Mouse (Mus musculus) limb, embryonic 14.5 days (tissue): ENCODE data around the gene Mgat2. TPM values are rescaled to one million over a fixed set of nuclear protein-coding genes. Genes with fewer than 3 reads are reported as not detected.

ENCODE experiments used
- ATAC-seq: fragments of 200-750 bp; cut with Nextera tagmentation; 2 replicates; pipeline ENCODE4 v1.8.0; 2017; ENCODE audit warnings: low read depth, moderate number of reproducible peaks, moderate TSS enrichment; ENCODE audit not compliant: low FRiP score
- DNase-seq: peaks from one replicate; pipeline ENCODE4 v3.0.0-alpha.2; 2015; ENCODE audit warnings: low spot score
- H3K27ac ChIP-seq: fragments of 300-500 bp; sonication (generic); replicated peaks from 2 replicates; pipeline ENCODE4 v1.5.1; 2014; ENCODE audit warnings: low read depth, mild to moderate bottlenecking, low read length, moderate library complexity, mixed read lengths
- H3K27me3 ChIP-seq: fragments of 300-500 bp; sonication (generic); 2 replicates; pipeline ENCODE4 v1.6.1; 2014; ENCODE audit warnings: low read length, mixed read lengths; ENCODE audit not compliant: control insufficient read depth, insufficient read depth
- H3K36me3 ChIP-seq: fragments of 300-500 bp; sonication (generic); 2 replicates; pipeline ENCODE4 v1.6.1; 2014; ENCODE audit warnings: mild to moderate bottlenecking, low read length, moderate library complexity, mixed read lengths; ENCODE audit not compliant: control insufficient read depth, insufficient read depth
- H3K4me1 ChIP-seq: fragments of 300-500 bp; sonication (generic); 2 replicates; pipeline ENCODE4 v1.6.1; 2014; ENCODE audit warnings: antibody characterized with exemption, low read length, mixed read lengths; ENCODE audit not compliant: control insufficient read depth, insufficient read depth
- H3K4me2 ChIP-seq: fragments of 300-500 bp; sonication (generic); replicated peaks from 2 replicates; pipeline ENCODE4 v1.6.1; 2014; ENCODE audit warnings: low read depth, mild to moderate bottlenecking, low read length, moderate library complexity; ENCODE audit not compliant: severe bottlenecking
- H3K4me3 ChIP-seq: fragments of 300-500 bp; sonication (generic); replicated peaks from 2 replicates; pipeline ENCODE4 v1.5.1; 2014; ENCODE audit warnings: low read length
- H3K9ac ChIP-seq: fragments of 300-500 bp; sonication (generic); 2 replicates; pipeline ENCODE4 v1.6.1; 2014; ENCODE audit warnings: mild to moderate bottlenecking, low read depth, low read length, moderate library complexity; ENCODE audit not compliant: severe bottlenecking
- H3K9me3 ChIP-seq: fragments of 300-500 bp; sonication (generic); 2 replicates; pipeline ENCODE4 v1.6.1; 2016; ENCODE audit warnings: low read length; ENCODE audit not compliant: control insufficient read depth
- POLR2A ChIP-seq: fragments of 200-500 bp; IDR thresholded peaks from 2 replicates; pipeline ENCODE4 v1.8.0; 2012; ENCODE audit warnings: inconsistent platforms, mild to moderate bottlenecking, moderate library complexity, borderline replicate concordance; ENCODE audit not compliant: insufficient read depth, insufficient read length; ENCODE audit errors: extremely low read depth
- WGBS: fragments of 180-500 bp; shearing (Covaris S2); extraction: QIAGEN DNeasy Blood & Tissue Kit; methylation state at CpG from one replicate; pipeline ENCODE4 v1.1.7; 2014; 5-methylcytosine and 5-hydroxymethylcytosine counted together
- microRNA-seq: library from miRNA; unstranded; fragments of <30 nt; microRNA quantifications from one replicate; pipeline ENCODE4, GENCODE M21; 2016
- polyA plus RNA-seq, 2 experiments: library from polyadenylated mRNA; depleted of rRNA in 1 of 2; stranded (reverse) in 1 of 2; unstranded in 1 of 2; fragments of >200 nt; fragmentation: Nextera tagmentation in 1 of 2; extraction: Ambion mirVana in 1 of 2; gene quantifications; 2 replicates each; pipeline versions ENCODE4 v1.2.1 to v1.2.3; 2012 to 2014

Mgat2 gene
- polyA plus RNA-seq, 2 experiments = 31.0 to 59.1 TPM

DNA sequence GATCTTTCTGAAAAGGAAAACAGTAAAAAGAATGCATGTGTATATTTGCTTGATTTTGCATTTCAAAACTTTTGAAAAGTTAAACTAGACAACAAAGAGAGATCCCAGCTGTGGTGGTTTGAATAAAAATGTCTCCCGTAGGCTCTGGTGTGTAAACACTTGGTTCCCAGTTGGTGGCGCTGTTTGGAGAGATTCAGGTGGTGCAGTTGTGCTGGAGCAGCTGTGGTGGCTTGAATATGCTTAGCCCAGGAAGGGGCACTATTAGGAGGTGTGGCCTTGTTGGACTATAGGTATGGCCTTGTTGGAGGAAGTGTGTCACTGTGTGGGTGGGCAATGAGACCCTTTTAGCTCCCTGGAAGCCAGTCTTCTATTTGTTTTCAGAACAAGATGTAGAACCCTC is 45.3 kb downstream of the Mgat2 start:
- Histone ChIP-seq H3K4me1 (peaks cover 10% of the 10 kb centered on the region; the same call in 1 of the 2 replicates), H3K9me3 (no peaks in the 10 kb centered on the region), H3K27ac (no peak overlapping the region), H3K36me3 (peaks cover 5% of the 10 kb centered on the region; the same call in 1 of the 2 replicates), H3K4me3 (no peak overlapping the region), H3K4me2 (no peak overlapping the region), H3K27me3 (no peaks in the 10 kb centered on the region), H3K9ac (no peak overlapping the region)
- no peak for TF ChIP-seq POLR2A
- 65% methylated on average over 2 of the region's 2 CpGs for WGBS
- DNase-seq (no peak), ATAC-seq (no peak)

DNA sequence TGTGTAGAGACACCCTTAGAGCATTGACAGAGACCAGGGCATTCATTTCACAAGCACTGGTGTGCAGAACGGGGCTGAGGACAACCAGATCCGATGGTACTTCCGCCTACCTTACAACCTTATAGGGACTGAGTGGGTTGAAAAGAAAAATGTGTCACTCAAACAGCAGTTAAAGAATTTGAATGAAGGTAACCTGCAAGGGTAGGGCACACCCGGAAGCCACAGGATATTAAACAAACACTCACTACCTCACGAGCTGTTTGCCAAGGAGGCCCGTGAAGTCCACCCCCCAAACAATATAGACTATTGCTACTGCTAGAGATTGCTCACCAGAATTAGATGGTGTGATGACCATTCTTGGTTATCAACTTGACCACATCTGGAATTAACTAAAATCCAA is 51.8 kb downstream of the Mgat2 start:
- Histone ChIP-seq H3K27ac (no peak overlapping the region), H3K4me3 (no peak overlapping the region), H3K4me2 (no peak overlapping the region), H3K9me3 (no peaks in the 10 kb centered on the region), H3K9ac (no peak overlapping the region), H3K4me1 (no peaks in the 10 kb centered on the region), H3K36me3 (no peaks in the 10 kb centered on the region), H3K27me3 (no peaks in the 10 kb centered on the region)
- DNase-seq = no peak
- no peak for ATAC-seq
- 91% methylated on average over 6 of the region's 6 CpGs for WGBS
- no peak for TF ChIP-seq POLR2A

Small RNA genes lying within 50 kb of the gene (microRNA-seq; reads per million reads assigned to microRNA genes)
- gene Gm47287 (not detected), gene Gm47295 (0.69 reads per million)

Other genes starting within 250 kb of the Mgat2 start
- 2,273 and 3,523 TPM in 2 replicates for gene Rps29, start 25.0 kb upstream of the Mgat2 start, polyA plus RNA-seq (2012; rRNA removed)
- 1,759 and 1,849 TPM in 2 replicates for gene Rps29, start 25.0 kb upstream of the Mgat2 start, polyA plus RNA-seq (2014; fragmentation: Nextera tagmentation; extraction: Ambion mirVana)
- 11.8 and 14.1 TPM in 2 replicates for gene Lrr1, start 15.3 kb upstream of the Mgat2 start, polyA plus RNA-seq (2012; rRNA removed)
- 17.4 and 19.8 TPM in 2 replicates for gene Lrr1, start 15.3 kb upstream of the Mgat2 start, polyA plus RNA-seq (2014; fragmentation: Nextera tagmentation; extraction: Ambion mirVana)
- gene Rpl36al, start 74 bp upstream of the Mgat2 start, polyA plus RNA-seq (2012; rRNA removed) = 316 and 600 TPM in 2 replicates
- 586 and 646 TPM in 2 replicates for gene Rpl36al, start 74 bp upstream of the Mgat2 start, polyA plus RNA-seq (2014; fragmentation: Nextera tagmentation; extraction: Ambion mirVana)
- 7.1 and 7.6 TPM in 2 replicates for gene Gm49383, start 12.9 kb downstream of the Mgat2 start, polyA plus RNA-seq (2012; rRNA removed)
- 17.8 and 21.8 TPM in 2 replicates for gene Gm49383, start 12.9 kb downstream of the Mgat2 start, polyA plus RNA-seq (2014; fragmentation: Nextera tagmentation; extraction: Ambion mirVana)
- 5.3 and 5.6 TPM in 2 replicates for gene Dnaaf2, start 14.3 kb downstream of the Mgat2 start, polyA plus RNA-seq (2012; rRNA removed)
- gene Dnaaf2, start 14.3 kb downstream of the Mgat2 start, polyA plus RNA-seq (2014; fragmentation: Nextera tagmentation; extraction: Ambion mirVana) = 5.9 and 6.7 TPM in 2 replicates
- 3.7 and 10.0 TPM in 2 replicates for gene Gm49384, start 20.1 kb downstream of the Mgat2 start, polyA plus RNA-seq (2012; rRNA removed)
- 18.8 and 19.3 TPM in 2 replicates for gene Gm49384, start 20.1 kb downstream of the Mgat2 start, polyA plus RNA-seq (2014; fragmentation: Nextera tagmentation; extraction: Ambion mirVana)
- 35.7 and 37.1 TPM in 2 replicates for gene Pole2, start 44.0 kb downstream of the Mgat2 start, polyA plus RNA-seq (2012; rRNA removed)
- gene Pole2, start 44.0 kb downstream of the Mgat2 start, polyA plus RNA-seq (2014; fragmentation: Nextera tagmentation; extraction: Ambion mirVana) = 26.3 and 27.4 TPM in 2 replicates
- 2.8 and 4.1 TPM in 2 replicates for gene Klhdc1, start 57.0 kb downstream of the Mgat2 start, polyA plus RNA-seq (2012; rRNA removed)
- gene Klhdc1, start 57.0 kb downstream of the Mgat2 start, polyA plus RNA-seq (2014; fragmentation: Nextera tagmentation; extraction: Ambion mirVana) = 9.1 and 9.5 TPM in 2 replicates
- 96.0 and 109 TPM in 2 replicates for gene Klhdc2, start 112.5 kb downstream of the Mgat2 start, polyA plus RNA-seq (2012; rRNA removed)
- 124 and 140 TPM in 2 replicates for gene Klhdc2, start 112.5 kb downstream of the Mgat2 start, polyA plus RNA-seq (2014; fragmentation: Nextera tagmentation; extraction: Ambion mirVana)
- gene Nemf, start 173.0 kb downstream of the Mgat2 start, polyA plus RNA-seq (2012; rRNA removed) = 31.2 and 37.8 TPM in 2 replicates
- gene Nemf, start 173.0 kb downstream of the Mgat2 start, polyA plus RNA-seq (2014; fragmentation: Nextera tagmentation; extraction: Ambion mirVana) = 78.6 and 83.0 TPM in 2 replicates
- 106 and 118 TPM in 2 replicates for gene Arf6, start 188.0 kb downstream of the Mgat2 start, polyA plus RNA-seq (2012; rRNA removed)
- 81.4 and 82.2 TPM in 2 replicates for gene Arf6, start 188.0 kb downstream of the Mgat2 start, polyA plus RNA-seq (2014; fragmentation: Nextera tagmentation; extraction: Ambion mirVana)
- 0.53 and 0.58 TPM in 2 replicates for gene Gm9887, start 188.3 kb downstream of the Mgat2 start, polyA plus RNA-seq (2012; rRNA removed)
- 1.4 and 1.8 TPM in 2 replicates for gene Gm9887, start 188.3 kb downstream of the Mgat2 start, polyA plus RNA-seq (2014; fragmentation: Nextera tagmentation; extraction: Ambion mirVana)